Mouse (Mus musculus) forebrain, embryonic 16.5 days (tissue): ENCODE results near the gene Igf1r. TPM values are rescaled to one million over a fixed set of nuclear protein-coding genes. Genes with fewer than 3 reads are reported as not detected.

ENCODE experiments used
- ATAC-seq: fragments of 200-750 bp; cut with Nextera tagmentation; 2 replicates; pipeline ENCODE4 v1.8.0; 2017; ENCODE audit warnings: mild to moderate bottlenecking, moderate library complexity
- H3K27ac ChIP-seq: fragments of 300-500 bp; sonication (generic); 2 replicates; pipeline ENCODE4 v1.5.1; 2014; ENCODE audit warnings: low read length, control low read depth
- H3K27me3 ChIP-seq: fragments of 300-500 bp; sonication (generic); replicated peaks from 2 replicates; pipeline ENCODE4 v1.6.1; 2014; ENCODE audit warnings: low read length; ENCODE audit not compliant: control insufficient read depth, insufficient read depth
- H3K36me3 ChIP-seq: fragments of 300-500 bp; sonication (generic); 2 replicates; pipeline ENCODE4 v1.6.1; 2014; ENCODE audit not compliant: control insufficient read depth, insufficient read depth
- H3K4me1 ChIP-seq: fragments of 300-500 bp; sonication (generic); replicated peaks from 2 replicates; pipeline ENCODE4 v1.6.1; 2014; ENCODE audit warnings: low read length; ENCODE audit not compliant: control insufficient read depth, insufficient read depth
- H3K4me2 ChIP-seq: fragments of 300-500 bp; sonication (generic); 2 replicates; pipeline ENCODE4 v1.6.1; 2014; ENCODE audit warnings: mild to moderate bottlenecking, low read length, control low read depth
- H3K4me3 ChIP-seq: fragments of 300-500 bp; sonication (generic); replicated peaks from 2 replicates; pipeline ENCODE4 v1.5.1; 2014; ENCODE audit warnings: mild to moderate bottlenecking, low read length, control low read depth
- H3K9ac ChIP-seq: fragments of 300-500 bp; sonication (generic); replicated peaks from 2 replicates; pipeline ENCODE4 v1.6.1; 2014; ENCODE audit warnings: low read depth, low read length, control low read depth
- H3K9me3 ChIP-seq: fragments of 300-500 bp; sonication (generic); 2 replicates; pipeline ENCODE4 v1.6.1; 2016; ENCODE audit warnings: low read length; ENCODE audit not compliant: control insufficient read depth
- WGBS: fragments of 180-500 bp; shearing (Covaris S2); extraction: QIAGEN DNeasy Blood & Tissue Kit; methylation state at CpG from one replicate; pipeline ENCODE4 v1.1.7; 2014; 5-methylcytosine and 5-hydroxymethylcytosine counted together
- polyA plus RNA-seq: library from polyadenylated mRNA; unstranded; fragments of >200 nt; fragmentation: Nextera tagmentation; extraction: Ambion mirVana; gene quantifications from 2 replicates; pipeline ENCODE4 v1.2.1, GENCODE M21; 2015

Gene Igf1r
- polyA plus RNA-seq, 1 experiment from 2014 or later, result 27.1 TPM

- 80% methylated on average over 4 of the region's 4 CpGs for WGBS
- H3K9ac ChIP-seq, result no peak overlapping the region
- ATAC-seq, result no peak
Measured at GRCm38 (mm10) chr7:68044621-68045020, 92.0 kb downstream of the Igf1r start.

GRCm38 (mm10) chr7:68047152-68047551, 94.5 kb downstream of the Igf1r start:
- ATAC-seq, result no peak
- Histone ChIP-seq H3K4me1 (peaks cover 9% of the 10 kb centered on the region), H3K9me3 (no peaks in the 10 kb centered on the region), H3K4me3 (no peak overlapping the region), H3K36me3 (no peaks in the 10 kb centered on the region), H3K27me3 (no peaks in the 10 kb centered on the region), H3K27ac (no peak overlapping the region), H3K9ac (no peak overlapping the region), H3K4me2 (no peak overlapping the region)
- WGBS, result 66% methylated on average over 4 of the region's 4 CpGs

More at GRCm38 (mm10) chr7:68044621-68045020, 92.0 kb downstream of the Igf1r start:
- H3K4me2 ChIP-seq, result no peak overlapping the region
- no peaks in the 10 kb centered on the region for H3K36me3 ChIP-seq
- H3K27ac ChIP-seq, result no peak overlapping the region
- no peaks in the 10 kb centered on the region for H3K27me3 ChIP-seq
- no peak overlapping the region for H3K4me3 ChIP-seq
- no peaks in the 10 kb centered on the region for H3K9me3 ChIP-seq
- H3K4me1 ChIP-seq, result peaks cover 6% of the 10 kb centered on the region

GRCm38 (mm10) chr7:68048532-68048931, 95.9 kb downstream of the Igf1r start:
- H3K36me3 ChIP-seq, result no peaks in the 10 kb centered on the region
- H3K27ac ChIP-seq, result no peak overlapping the region
- 90% methylated on average over 4 of the region's 4 CpGs for WGBS
- no peak overlapping the region for H3K4me2 ChIP-seq
- no peak for ATAC-seq
- no peak overlapping the region for H3K4me3 ChIP-seq
- no peaks in the 10 kb centered on the region for H3K27me3 ChIP-seq
- no peaks in the 10 kb centered on the region for H3K9me3 ChIP-seq
- no peak overlapping the region for H3K9ac ChIP-seq
- H3K4me1 ChIP-seq, result peaks cover 12% of the 10 kb centered on the region

- H3K36me3 ChIP-seq, result no peaks in the 10 kb centered on the region
Measured at GRCm38 (mm10) chr7:68049048-68049447, 96.4 kb downstream of the Igf1r start.

GRCm38 (mm10) chr7:68053002-68053624, 100.5 kb downstream of the Igf1r start:
- H3K27ac ChIP-seq, result no peak overlapping the region; the same call in 1 of the 2 replicates
- no peaks in the 10 kb centered on the region for H3K9me3 ChIP-seq
- no peak overlapping the region for H3K9ac ChIP-seq
- H3K27me3 ChIP-seq, result no peaks in the 10 kb centered on the region
- no peak overlapping the region for H3K4me2 ChIP-seq
- H3K4me1 ChIP-seq, result peaks cover 22% of the 10 kb centered on the region
- ATAC-seq, result no peak
- no peaks in the 10 kb centered on the region for H3K36me3 ChIP-seq
- H3K4me3 ChIP-seq, result no peak overlapping the region
- WGBS, result 84% methylated on average over 10 of the region's 10 CpGs

More at GRCm38 (mm10) chr7:68049048-68049447, 96.4 kb downstream of the Igf1r start:
- Histone ChIP-seq H3K4me2 (no peak overlapping the region), H3K4me3 (no peak overlapping the region), H3K9ac (no peak overlapping the region), H3K9me3 (no peaks in the 10 kb centered on the region), H3K4me1 (peaks cover 16% of the 10 kb centered on the region), H3K27ac (no peak overlapping the region), H3K27me3 (no peaks in the 10 kb centered on the region)
- 75% methylated on average over 7 of the region's 7 CpGs for WGBS
- ATAC-seq, result no peak

- no peak overlapping the region for H3K27ac ChIP-seq
- H3K27me3 ChIP-seq, result no peaks in the 10 kb centered on the region
- H3K4me2 ChIP-seq, result no peak overlapping the region
- H3K4me1 ChIP-seq, result peaks cover 17% of the 10 kb centered on the region
- H3K9ac ChIP-seq, result no peak overlapping the region
- H3K36me3 ChIP-seq, result no peaks in the 10 kb centered on the region
- ATAC-seq, result no peak
- no peaks in the 10 kb centered on the region for H3K9me3 ChIP-seq
- H3K4me3 ChIP-seq, result no peak overlapping the region
- WGBS, result 60% methylated on average over 2 of the region's 2 CpGs
Measured at GRCm38 (mm10) chr7:68054498-68054897, 101.9 kb downstream of the Igf1r start.

GRCm38 (mm10) chr7:68054956-68055355, 102.3 kb downstream of the Igf1r start:
- Histone ChIP-seq H3K4me3 (no peak overlapping the region), H3K27me3 (no peaks in the 10 kb centered on the region), H3K4me1 (peaks cover 15% of the 10 kb centered on the region), H3K9me3 (no peaks in the 10 kb centered on the region), H3K36me3 (no peaks in the 10 kb centered on the region), H3K27ac (no peak overlapping the region), H3K4me2 (no peak overlapping the region), H3K9ac (no peak overlapping the region)
- ATAC-seq, result no peak
- WGBS, result 77% methylated on average over 6 of the region's 6 CpGs

GRCm38 (mm10) chr7:68057010-68057409, 104.4 kb downstream of the Igf1r start:
- Histone ChIP-seq H3K4me3 (no peak overlapping the region), H3K4me2 (no peak overlapping the region), H3K36me3 (no peaks in the 10 kb centered on the region), H3K27me3 (no peaks in the 10 kb centered on the region), H3K27ac (no peak overlapping the region), H3K9me3 (no peaks in the 10 kb centered on the region), H3K4me1 (peaks cover 22% of the 10 kb centered on the region), H3K9ac (no peak overlapping the region)
- WGBS, result 88% methylated on average over 3 of the region's 3 CpGs
- no peak for ATAC-seq

- Histone ChIP-seq H3K36me3 (no peaks in the 10 kb centered on the region), H3K27me3 (no peaks in the 10 kb centered on the region), H3K27ac (no peak overlapping the region), H3K9ac (no peak overlapping the region), H3K4me2 (no peak overlapping the region), H3K4me1 (peaks cover 28% of the 10 kb centered on the region), H3K9me3 (no peaks in the 10 kb centered on the region), H3K4me3 (no peak overlapping the region)
- WGBS, result 92% methylated on average over 6 of the region's 6 CpGs
- ATAC-seq, result no peak
Measured at GRCm38 (mm10) chr7:68059690-68060089, 107.1 kb downstream of the Igf1r start.

GRCm38 (mm10) chr7:68061434-68061833, 108.8 kb downstream of the Igf1r start:
- Histone ChIP-seq H3K4me2 (no peak overlapping the region), H3K4me1 (peaks cover 32% of the 10 kb centered on the region), H3K9ac (no peak overlapping the region), H3K9me3 (no peaks in the 10 kb centered on the region), H3K27ac (no peak overlapping the region), H3K4me3 (no peak overlapping the region), H3K27me3 (no peaks in the 10 kb centered on the region), H3K36me3 (no peaks in the 10 kb centered on the region)
- 65% methylated on average over 9 of the region's 9 CpGs for WGBS
- ATAC-seq, result no peak
